Mouse (Mus musculus): ENCODE data around the gene Gm49354. TPM values are rescaled to one million over a fixed set of nuclear protein-coding genes. Genes with fewer than 3 reads are reported as not detected.

Gm49354 gene
- polyA plus RNA-seq, 1 experiment = not detected

- no peak overlapping the region for H3ac ChIP-seq (ENCODE audit: control insufficient read depth, insufficient read length, low read depth)
- H3K27me3 ChIP-seq (ENCODE audit: control insufficient read depth, insufficient read depth, insufficient read length) = no peaks in the 10 kb centered on the region
- no peak overlapping the region for H3K4me3 ChIP-seq (ENCODE audit: insufficient read depth, poor library complexity, severe bottlenecking)
- peaks cover 42% of the 10 kb centered on the region for H3K79me3 ChIP-seq (ENCODE audit: low read depth)
- TF ChIP-seq CTCF (IDR thresholded peaks at IDR 0.05; ENCODE audit: control insufficient read depth, insufficient read depth, insufficient read length) = no peak
- TF ChIP-seq CEBPB (IDR thresholded peaks at IDR 0.05; ENCODE audit: low read depth) = no peak
- TF ChIP-seq MYOD1 (IDR thresholded peaks at IDR 0.05; ENCODE audit: control insufficient read depth, insufficient read length, low read depth) = no peak
- no peak for TF ChIP-seq MAX (IDR thresholded peaks at IDR 0.05)
- TF ChIP-seq MYOG (IDR thresholded peaks at IDR 0.05; ENCODE audit: control insufficient read depth, extremely low read depth, insufficient read length) = no peak
- TF ChIP-seq USF1 (IDR thresholded peaks at IDR 0.05; ENCODE audit: low read depth) = no peak
- no peak for TF ChIP-seq FOSL1 (IDR thresholded peaks at IDR 0.05; ENCODE audit: insufficient read depth, low read length, poor library complexity, severe bottlenecking)
- peaks cover 47% of the 10 kb centered on the region for H3K79me2 ChIP-seq (ENCODE audit: control insufficient read depth, insufficient read depth)
- peaks cover 52% of the 10 kb centered on the region for H3K36me3 ChIP-seq (ENCODE audit: control insufficient read depth, insufficient read depth)
Observed at GRCm38 (mm10) chr13:59817352-59817751, 35.3 kb upstream of the Gm49354 start.

- Histone ChIP-seq H3K79me2 (ENCODE audit: control insufficient read depth, insufficient read depth) (peaks cover 15% of the 10 kb centered on the region), H3K27me3 (ENCODE audit: control insufficient read depth, insufficient read depth, insufficient read length) (no peaks in the 10 kb centered on the region), H3K36me3 (ENCODE audit: control insufficient read depth, insufficient read depth) (peaks cover 66% of the 10 kb centered on the region), H3K4me3 (ENCODE audit: insufficient read depth, poor library complexity, severe bottlenecking) (no peak overlapping the region), H3K79me3 (ENCODE audit: low read depth) (peaks cover 13% of the 10 kb centered on the region), H3ac (ENCODE audit: control insufficient read depth, insufficient read length, low read depth) (no peak overlapping the region)
- TF ChIP-seq MAX (IDR thresholded peaks at IDR 0.05) = no peak
- no peak for TF ChIP-seq MYOG (IDR thresholded peaks at IDR 0.05; ENCODE audit: control insufficient read depth, extremely low read depth, insufficient read length)
- no peak for TF ChIP-seq FOSL1 (IDR thresholded peaks at IDR 0.05; ENCODE audit: insufficient read depth, low read length, poor library complexity, severe bottlenecking)
- no peak for TF ChIP-seq CEBPB (IDR thresholded peaks at IDR 0.05; ENCODE audit: low read depth)
- TF ChIP-seq MYOD1 (IDR thresholded peaks at IDR 0.05; ENCODE audit: control insufficient read depth, insufficient read length, low read depth) = no peak
- TF ChIP-seq USF1 (IDR thresholded peaks at IDR 0.05; ENCODE audit: low read depth) = no peak
- TF ChIP-seq CTCF (IDR thresholded peaks at IDR 0.05; ENCODE audit: control insufficient read depth, insufficient read depth, insufficient read length) = no peak
Observed at GRCm38 (mm10) chr13:59814109-59814591, 32.1 kb upstream of the Gm49354 start.

- Histone ChIP-seq H3K36me3 (ENCODE audit: control insufficient read depth, insufficient read depth) (peaks cover 82% of the 10 kb centered on the region), H3K79me2 (ENCODE audit: control insufficient read depth, insufficient read depth) (no peaks in the 10 kb centered on the region), H3ac (ENCODE audit: control insufficient read depth, insufficient read length, low read depth) (no peak overlapping the region), H3K79me3 (ENCODE audit: low read depth) (no peaks in the 10 kb centered on the region), H3K27me3 (ENCODE audit: control insufficient read depth, insufficient read depth, insufficient read length) (no peaks in the 10 kb centered on the region), H3K4me3 (ENCODE audit: insufficient read depth, poor library complexity, severe bottlenecking) (no peak overlapping the region)
- TF ChIP-seq MYOG (IDR thresholded peaks at IDR 0.05; ENCODE audit: control insufficient read depth, extremely low read depth, insufficient read length) (no peak), FOSL1 (IDR thresholded peaks at IDR 0.05; ENCODE audit: insufficient read depth, low read length, poor library complexity, severe bottlenecking) (no peak), MAX (IDR thresholded peaks at IDR 0.05) (no peak), MYOD1 (IDR thresholded peaks at IDR 0.05; ENCODE audit: control insufficient read depth, insufficient read length, low read depth) (no peak), CTCF (IDR thresholded peaks at IDR 0.05; ENCODE audit: control insufficient read depth, insufficient read depth, insufficient read length) (no peak), CEBPB (IDR thresholded peaks at IDR 0.05; ENCODE audit: low read depth) (no peak), USF1 (IDR thresholded peaks at IDR 0.05; ENCODE audit: low read depth) (no peak)
Observed at GRCm38 (mm10) chr13:59811581-59811980, 29.5 kb upstream of the Gm49354 start.

DNA sequence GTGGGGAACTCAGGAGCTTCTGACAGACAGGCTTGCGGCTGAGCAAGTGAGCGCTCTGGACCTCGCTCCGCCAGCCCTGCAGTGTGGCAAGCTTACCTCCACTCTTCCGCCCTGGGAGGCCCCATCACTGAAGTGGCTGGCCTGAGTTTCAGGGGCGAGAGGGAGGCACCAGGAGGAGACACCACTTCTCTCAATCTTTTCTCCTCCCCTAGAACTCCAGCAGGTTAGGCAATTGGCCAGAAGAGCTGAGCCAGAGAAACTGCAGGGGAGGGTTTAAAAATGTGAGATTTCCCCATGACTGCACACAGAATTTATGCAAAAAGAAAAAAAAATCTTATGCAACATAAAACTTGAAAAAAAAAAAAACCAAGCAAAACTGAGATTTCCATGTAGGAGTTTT is 19.0 kb upstream of the Gm49354 start:
- TF ChIP-seq CTCF (IDR thresholded peaks at IDR 0.05; ENCODE audit: control insufficient read depth, insufficient read depth, insufficient read length) (no peak), CEBPB (IDR thresholded peaks at IDR 0.05; ENCODE audit: low read depth) (no peak), MAX (IDR thresholded peaks at IDR 0.05) (no peak), MYOG (IDR thresholded peaks at IDR 0.05; ENCODE audit: control insufficient read depth, extremely low read depth, insufficient read length) (no peak), MYOD1 (IDR thresholded peaks at IDR 0.05; ENCODE audit: control insufficient read depth, insufficient read length, low read depth) (no peak), USF1 (IDR thresholded peaks at IDR 0.05; ENCODE audit: low read depth) (no peak), FOSL1 (IDR thresholded peaks at IDR 0.05; ENCODE audit: insufficient read depth, low read length, poor library complexity, severe bottlenecking) (no peak)
- Histone ChIP-seq H3ac (ENCODE audit: control insufficient read depth, insufficient read length, low read depth) (no peak overlapping the region), H3K36me3 (ENCODE audit: control insufficient read depth, insufficient read depth) (peaks cover 87% of the 10 kb centered on the region), H3K79me3 (ENCODE audit: low read depth) (no peaks in the 10 kb centered on the region), H3K4me3 (ENCODE audit: insufficient read depth, poor library complexity, severe bottlenecking) (no peak overlapping the region), H3K27me3 (ENCODE audit: control insufficient read depth, insufficient read depth, insufficient read length) (no peaks in the 10 kb centered on the region), H3K79me2 (ENCODE audit: control insufficient read depth, insufficient read depth) (no peaks in the 10 kb centered on the region)

DNA sequence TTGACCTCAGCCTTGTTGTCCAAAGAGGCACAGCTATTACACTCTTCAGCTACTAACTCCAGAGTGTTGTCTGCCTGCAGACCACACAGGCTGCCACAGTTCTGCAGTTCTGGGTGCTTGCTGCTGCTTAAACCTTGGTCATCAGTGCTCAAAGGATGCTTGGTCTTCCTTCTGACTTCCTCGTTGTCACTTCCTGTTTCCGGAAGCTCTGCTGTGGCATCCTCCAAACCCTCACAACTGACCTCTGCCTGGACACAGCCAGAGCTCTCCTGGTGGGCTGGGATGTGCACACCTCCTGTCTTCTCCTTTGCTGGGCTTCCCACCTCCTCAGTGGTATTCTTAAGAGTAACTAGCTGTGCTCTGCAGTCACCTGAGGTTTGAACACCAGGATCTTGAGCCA is 18.0 kb upstream of the Gm49354 start:
- no peak overlapping the region for H3K4me3 ChIP-seq (ENCODE audit: insufficient read depth, poor library complexity, severe bottlenecking)
- H3K79me3 ChIP-seq (ENCODE audit: low read depth) = no peaks in the 10 kb centered on the region
- peaks cover 82% of the 10 kb centered on the region for H3K36me3 ChIP-seq (ENCODE audit: control insufficient read depth, insufficient read depth)
- TF ChIP-seq MAX (IDR thresholded peaks at IDR 0.05) = no peak
- TF ChIP-seq CEBPB (IDR thresholded peaks at IDR 0.05; ENCODE audit: low read depth) = no peak
- TF ChIP-seq MYOD1 (IDR thresholded peaks at IDR 0.05; ENCODE audit: control insufficient read depth, insufficient read length, low read depth) = no peak
- TF ChIP-seq FOSL1 (IDR thresholded peaks at IDR 0.05; ENCODE audit: insufficient read depth, low read length, poor library complexity, severe bottlenecking) = no peak
- no peak for TF ChIP-seq CTCF (IDR thresholded peaks at IDR 0.05; ENCODE audit: control insufficient read depth, insufficient read depth, insufficient read length)
- TF ChIP-seq MYOG (IDR thresholded peaks at IDR 0.05; ENCODE audit: control insufficient read depth, extremely low read depth, insufficient read length) = no peak
- no peak for TF ChIP-seq USF1 (IDR thresholded peaks at IDR 0.05; ENCODE audit: low read depth)
- no peak overlapping the region for H3ac ChIP-seq (ENCODE audit: control insufficient read depth, insufficient read length, low read depth)
- no peaks in the 10 kb centered on the region for H3K79me2 ChIP-seq (ENCODE audit: control insufficient read depth, insufficient read depth)
- H3K27me3 ChIP-seq (ENCODE audit: control insufficient read depth, insufficient read depth, insufficient read length) = no peaks in the 10 kb centered on the region
